Mouse (Mus musculus): ENCODE data around the gene Acsm1.

The Acsm1 gene

DNA sequence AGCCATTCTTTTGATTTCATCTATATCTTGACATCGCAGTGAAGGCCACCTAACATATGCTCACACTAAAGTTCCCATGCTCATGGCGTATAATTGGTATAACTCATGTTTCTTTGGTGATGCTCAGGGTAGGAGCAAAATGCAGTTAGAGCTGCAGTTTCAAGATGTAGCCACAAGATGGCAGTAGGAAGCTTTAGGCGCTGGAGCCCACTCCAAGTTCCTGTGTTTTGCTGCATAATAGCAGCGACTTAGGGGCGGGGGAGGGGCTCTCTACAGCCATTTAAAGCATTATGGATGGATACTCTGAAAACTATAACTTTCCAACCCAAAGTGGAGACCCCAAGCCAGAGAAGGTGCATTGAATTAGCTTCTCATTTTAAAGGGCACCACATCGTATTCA lies 66.6 kb downstream of the Acsm1 start:
- peak; percentile 38 to 56 for DNase-seq

DNA sequence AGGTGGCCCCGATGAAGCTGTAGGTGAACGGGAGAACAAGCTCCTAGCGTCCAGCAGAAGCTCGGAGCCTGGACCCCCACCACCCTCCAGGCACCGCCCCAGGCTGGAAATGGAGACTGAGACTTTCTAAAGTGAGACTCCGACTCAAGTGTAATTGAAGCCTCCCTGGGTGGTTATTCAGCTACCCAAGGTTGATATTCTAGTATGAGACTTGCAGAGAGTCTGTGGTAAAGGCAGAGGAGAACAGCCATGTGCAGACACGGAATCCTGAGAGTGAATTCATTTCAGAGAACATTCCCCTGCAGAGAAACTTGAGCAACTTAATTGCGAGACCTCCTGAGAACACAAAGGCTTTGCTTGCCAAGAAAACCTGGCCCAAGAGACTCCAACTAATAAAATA lies 73.3 kb downstream of the Acsm1 start:
- DNase-seq = no peak

DNA sequence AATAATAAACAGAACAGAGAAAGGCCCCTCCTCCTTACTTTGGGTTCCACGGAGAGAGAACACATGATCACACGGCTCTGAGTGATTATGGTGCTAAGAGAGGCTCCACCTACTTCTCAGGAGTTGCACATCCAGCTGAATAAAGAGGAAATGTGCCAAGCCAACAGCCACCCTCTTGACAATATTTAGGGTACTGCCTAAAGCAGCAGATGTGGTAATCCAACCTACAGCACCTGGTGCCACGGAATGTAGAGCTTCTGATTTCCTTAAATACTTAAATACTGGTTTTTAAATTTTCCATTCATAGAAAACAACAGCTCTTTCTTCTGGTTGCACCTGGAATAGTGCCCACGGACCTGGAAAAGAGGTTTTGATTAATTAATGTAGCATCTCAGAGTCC lies 75.9 kb downstream of the Acsm1 start:
- DNase-seq = no peak

DNA sequence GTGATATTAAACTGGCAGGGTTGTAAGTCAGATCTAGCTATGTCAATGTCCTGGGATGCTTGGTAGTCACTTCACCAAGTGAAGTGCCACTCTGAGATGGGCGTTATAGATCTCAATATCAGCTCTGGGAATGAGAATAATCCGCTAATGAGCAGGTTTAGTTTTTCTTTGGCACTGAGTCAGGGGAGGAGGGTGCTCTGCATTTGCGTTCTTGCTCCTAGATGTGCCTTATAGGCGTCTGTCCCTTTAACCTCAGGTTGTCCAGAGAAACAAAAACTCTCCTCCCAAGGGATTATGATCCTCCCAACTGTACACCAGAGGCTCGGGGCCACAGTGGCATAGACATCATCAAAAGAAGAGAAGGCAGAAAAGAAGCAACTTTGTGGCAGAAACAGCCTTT lies 82.9 kb downstream of the Acsm1 start, which contains the start of gene Acsm4:
Acsm4 (plus strand) TSS at position 301 of the 400 bp plus-strand sequence.
- no peak for DNase-seq

DNA sequence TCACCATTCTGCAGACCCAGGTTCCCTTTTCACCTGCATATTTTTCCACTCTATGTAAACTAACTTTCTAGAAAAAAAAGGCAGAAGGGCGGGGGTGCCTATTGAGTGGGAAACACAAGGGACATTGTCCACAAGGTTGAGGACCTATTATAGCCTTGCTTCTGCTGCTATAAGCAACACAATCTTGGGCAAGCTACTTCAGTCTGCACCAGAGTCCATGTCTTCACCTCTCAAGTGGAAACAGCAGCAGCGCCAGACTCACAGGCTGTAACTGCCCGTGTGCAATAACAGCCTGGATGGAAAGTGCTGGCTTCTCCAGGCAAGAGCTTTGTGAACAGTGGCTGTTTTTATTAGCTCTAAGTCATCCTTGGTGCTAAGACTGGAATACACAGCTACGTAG lies 85.5 kb downstream of the Acsm1 start:
- DNase-seq = no peak

DNA sequence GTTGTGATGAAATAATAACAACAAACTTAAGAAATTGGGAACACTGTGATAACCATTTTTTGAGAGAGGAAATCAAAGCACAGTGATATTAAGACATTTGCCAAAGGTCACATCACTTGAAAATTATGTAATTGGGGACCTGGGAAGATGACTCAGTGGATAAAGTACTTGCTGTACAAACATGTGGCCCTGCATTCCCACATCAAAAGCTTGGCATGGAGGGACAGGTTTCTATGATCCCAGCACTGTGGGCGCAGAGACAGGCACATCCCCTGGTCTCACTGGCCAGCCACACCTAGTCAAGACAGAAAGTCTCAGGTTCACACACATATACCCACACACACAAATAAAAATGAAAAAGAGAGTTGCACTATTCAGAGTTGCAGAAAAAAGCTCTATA lies 88.1 kb downstream of the Acsm1 start:
- DNase-seq = no peak
